Mouse (Mus musculus): Measurements from ENCODE around the gene Apbb1. TPM values are rescaled to one million over a fixed set of nuclear protein-coding genes. Genes with fewer than 3 reads are reported as not detected.
A peak's percentile ranks its signal among the peaks of the same experiment; 100 is the strongest.

Apbb1 gene
- polyA plus RNA-seq, 1 experiment = 11.2 TPM

GRCm38 (mm10) chr7:105611767-105612166 is 30.3 kb upstream of the Apbb1 start:
- Histone ChIP-seq H3K4me1 (ENCODE audit: control insufficient read depth, insufficient read depth, low read length) (peaks cover 8% of the 10 kb centered on the region; the same call in 1 of the 2 replicates), H3K4me3 (ENCODE audit: insufficient read depth, low read length) (no peak overlapping the region), H3K27ac (ENCODE audit: insufficient read depth, low read length) (no peak overlapping the region)
- no peak for TF ChIP-seq POLR2A (IDR thresholded peaks at IDR 0.05; ENCODE audit: low read depth, low read length)
- TF ChIP-seq CTCF (IDR thresholded peaks at IDR 0.05; ENCODE audit: borderline replicate concordance, insufficient read depth, low read length) = no peak

GRCm38 (mm10) chr7:105608467-105608866 is 27.0 kb upstream of the Apbb1 start:
- Histone ChIP-seq H3K4me3 (ENCODE audit: insufficient read depth, low read length) (no peak overlapping the region), H3K27ac (ENCODE audit: insufficient read depth, low read length) (0 out of 2 replicates have a peak overlapping the region, but pooled peaks have one; percentile 18), H3K4me1 (ENCODE audit: control insufficient read depth, insufficient read depth, low read length) (no peaks in the 10 kb centered on the region; the same call in 1 of the 2 replicates)
- no peak for TF ChIP-seq CTCF (IDR thresholded peaks at IDR 0.05; ENCODE audit: borderline replicate concordance, insufficient read depth, low read length)
- TF ChIP-seq POLR2A (IDR thresholded peaks at IDR 0.05; ENCODE audit: low read depth, low read length) = no peak

GRCm38 (mm10) chr7:105602860-105603623 is 21.6 kb upstream of the Apbb1 start:
- Histone ChIP-seq H3K4me1 (ENCODE audit: control insufficient read depth, insufficient read depth, low read length) (no peaks in the 10 kb centered on the region; the same call in 1 of the 2 replicates), H3K27ac (ENCODE audit: insufficient read depth, low read length) (no peak overlapping the region), H3K4me3 (ENCODE audit: insufficient read depth, low read length) (no peak overlapping the region)
- TF ChIP-seq POLR2A (IDR thresholded peaks at IDR 0.05; ENCODE audit: low read depth, low read length) = no peak
- TF ChIP-seq CTCF (IDR thresholded peaks at IDR 0.05; ENCODE audit: borderline replicate concordance, insufficient read depth, low read length) = peak; percentile 70; the same call in 1 of the 2 replicates

GRCm38 (mm10) chr7:105590097-105590496 is 8.6 kb upstream of the Apbb1 start:
- no peak overlapping the region for H3K4me3 ChIP-seq (ENCODE audit: insufficient read depth, low read length)
- no peak overlapping the region for H3K27ac ChIP-seq (ENCODE audit: insufficient read depth, low read length)
- peaks cover 2% of the 10 kb centered on the region; the same call in 1 of the 2 replicates for H3K4me1 ChIP-seq (ENCODE audit: control insufficient read depth, insufficient read depth, low read length)
- no peak for TF ChIP-seq POLR2A (IDR thresholded peaks at IDR 0.05; ENCODE audit: low read depth, low read length)
- TF ChIP-seq CTCF (IDR thresholded peaks at IDR 0.05; ENCODE audit: borderline replicate concordance, insufficient read depth, low read length) = no peak

GRCm38 (mm10) chr7:105588325-105588912 is 7.0 kb upstream of the Apbb1 start:
- TF ChIP-seq CTCF (IDR thresholded peaks at IDR 0.05; ENCODE audit: borderline replicate concordance, insufficient read depth, low read length) = no peak
- no peak for TF ChIP-seq POLR2A (IDR thresholded peaks at IDR 0.05; ENCODE audit: low read depth, low read length)
- no peak overlapping the region for H3K4me3 ChIP-seq (ENCODE audit: insufficient read depth, low read length)
- peaks cover 2% of the 10 kb centered on the region; the same call in 1 of the 2 replicates for H3K4me1 ChIP-seq (ENCODE audit: control insufficient read depth, insufficient read depth, low read length)
- no peak overlapping the region for H3K27ac ChIP-seq (ENCODE audit: insufficient read depth, low read length)

GRCm38 (mm10) chr7:105581959-105582358 is 506 bp upstream of the Apbb1 start:
- no peak for TF ChIP-seq CTCF (IDR thresholded peaks at IDR 0.05; ENCODE audit: borderline replicate concordance, insufficient read depth, low read length)
- TF ChIP-seq POLR2A (IDR thresholded peaks at IDR 0.05; ENCODE audit: low read depth, low read length) = no peak
- H3K4me3 ChIP-seq (ENCODE audit: insufficient read depth, low read length) = no peak overlapping the region
- no peak overlapping the region for H3K27ac ChIP-seq (ENCODE audit: insufficient read depth, low read length)
- no peaks in the 10 kb centered on the region for H3K4me1 ChIP-seq (ENCODE audit: control insufficient read depth, insufficient read depth, low read length)

- TF ChIP-seq POLR2A (IDR thresholded peaks at IDR 0.05; ENCODE audit: low read depth, low read length) = no peak
- TF ChIP-seq CTCF (IDR thresholded peaks at IDR 0.05; ENCODE audit: borderline replicate concordance, insufficient read depth, low read length) = no peak
- Histone ChIP-seq H3K4me1 (ENCODE audit: control insufficient read depth, insufficient read depth, low read length) (no peaks in the 10 kb centered on the region), H3K4me3 (ENCODE audit: insufficient read depth, low read length) (peak overlapping the region; percentile 71), H3K27ac (ENCODE audit: insufficient read depth, low read length) (no peak overlapping the region)
Observed at GRCm38 (mm10) chr7:105580627-105581089, 795 bp downstream of the Apbb1 start.

GRCm38 (mm10) chr7:105578481-105578880 is 3.0 kb downstream of the Apbb1 start:
- TF ChIP-seq CTCF (IDR thresholded peaks at IDR 0.05; ENCODE audit: borderline replicate concordance, insufficient read depth, low read length) = no peak
- no peak for TF ChIP-seq POLR2A (IDR thresholded peaks at IDR 0.05; ENCODE audit: low read depth, low read length)
- Histone ChIP-seq H3K4me3 (ENCODE audit: insufficient read depth, low read length) (no peak overlapping the region), H3K4me1 (ENCODE audit: control insufficient read depth, insufficient read depth, low read length) (no peaks in the 10 kb centered on the region), H3K27ac (ENCODE audit: insufficient read depth, low read length) (no peak overlapping the region)

GRCm38 (mm10) chr7:105577377-105577871 is 4.0 kb downstream of the Apbb1 start:
- Histone ChIP-seq H3K4me1 (ENCODE audit: control insufficient read depth, insufficient read depth, low read length) (no peaks in the 10 kb centered on the region), H3K27ac (ENCODE audit: insufficient read depth, low read length) (no peak overlapping the region), H3K4me3 (ENCODE audit: insufficient read depth, low read length) (no peak overlapping the region)
- no peak for TF ChIP-seq CTCF (IDR thresholded peaks at IDR 0.05; ENCODE audit: borderline replicate concordance, insufficient read depth, low read length)
- no peak for TF ChIP-seq POLR2A (IDR thresholded peaks at IDR 0.05; ENCODE audit: low read depth, low read length)

Measured in embryonic fibroblast, embryonic 13.5 days (primary cell).